Mouse (Mus musculus) duodenum, adult 2 months (tissue): ENCODE measurements around the gene Tmem184c. TPM values are rescaled to one million over a fixed set of nuclear protein-coding genes. Genes with fewer than 3 reads are reported as not detected.

Experiments
- polyA plus RNA-seq: library from polyadenylated mRNA; depleted of rRNA; stranded (reverse); fragments of >200 nt; gene quantifications from 2 replicates; pipeline ENCODE4 v1.2.3, GENCODE M21; 2012; ENCODE audit warnings: low replicate concordance; rRNA removed

Tmem184c gene
- 0.24 and 1.2 TPM in 2 replicates for polyA plus RNA-seq

GRCm38 (mm10) chr8:77610374-77610969 is at the start of gene Tmem184c:
Gene Tmem184c (minus strand): TSS chr8:77610698.

GRCm38 (mm10) chr8:77549121-77549706 is 61.3 kb downstream of the Tmem184c start, which contains the start of gene Prmt9:
Gene Prmt9 (plus strand): TSS chr8:77549397.

Other genes starting within 250 kb of the Tmem184c start
- 3.0 and 4.4 TPM in 2 replicates for gene Arhgap10, start 92.7 kb downstream of the Tmem184c start, polyA plus RNA-seq
- gene Prmt9, start 61.3 kb downstream of the Tmem184c start, polyA plus RNA-seq: 1.9 and 5.6 TPM in 2 replicates
- 1.1 and 3.5 TPM in 2 replicates for gene Ednra, start 113.8 kb upstream of the Tmem184c start, polyA plus RNA-seq